Mouse (Mus musculus) large intestine, adult 2 months (tissue): Measurements from ENCODE around the gene Sh3bgrl. TPM values are rescaled to one million over a fixed set of nuclear protein-coding genes. Genes with fewer than 3 reads are reported as not detected.

ENCODE experiments used
- DNase-seq: peaks from one replicate; pipeline ENCODE4 v3.0.0-alpha.2; 2012; ENCODE audit warnings: low read depth, low spot score
- WGBS: fragments of 180-500 bp; shearing (Covaris S2); methylation state at CpG from one replicate; pipeline ENCODE4 v1.1.7; 2018; 5-methylcytosine and 5-hydroxymethylcytosine counted together
- polyA plus RNA-seq: library from polyadenylated mRNA; depleted of rRNA; stranded (reverse); fragments of >200 nt; gene quantifications from 2 replicates; pipeline ENCODE4 v1.2.3, GENCODE M21; 2012; rRNA removed

The Sh3bgrl gene
- polyA plus RNA-seq, 1 experiment = 10.1 TPM

GRCm38 (mm10) chrX:109196468-109196867, 101.3 kb downstream of the Sh3bgrl start, which contains the start of gene Gm6377:
Gene Gm6377, plus strand, starts transcription at chrX:109196756.
- no peak for DNase-seq
- WGBS = 72% methylated on average over 4 of the region's 4 CpGs

GRCm38 (mm10) chrX:109207843-109208242, 112.7 kb downstream of the Sh3bgrl start:
- no peak for DNase-seq

GRCm38 (mm10) chrX:109228720-109229119, 133.6 kb downstream of the Sh3bgrl start:
- DNase-seq = no peak
- WGBS = 77% methylated on average over 1 of the region's 1 CpGs

GRCm38 (mm10) chrX:109235383-109236036, 140.3 kb downstream of the Sh3bgrl start:
- 81% methylated on average over 3 of the region's 3 CpGs for WGBS
- no peak for DNase-seq

GRCm38 (mm10) chrX:109238163-109238562, 143.0 kb downstream of the Sh3bgrl start:
- DNase-seq = no peak

Other genes with a start within 250 kb of the Sh3bgrl start
- 1.0 and 1.3 TPM in 2 replicates for gene Hmgn5, start 82.0 kb upstream of the Sh3bgrl start, polyA plus RNA-seq
- 0.04 and 0.11 TPM in 2 replicates for gene Gm6377, start 101.4 kb downstream of the Sh3bgrl start, polyA plus RNA-seq